Mouse (Mus musculus) spleen, adult 10 weeks (tissue): ENCODE measurements around the gene Olfr907. TPM values are rescaled to one million over a fixed set of nuclear protein-coding genes. Genes with fewer than 3 reads are reported as not detected.

ENCODE experiments used
- polyA plus RNA-seq: library from polyadenylated mRNA; stranded (reverse); fragments of 350-450 nt; fragmentation: Illumina TruSeq; extraction: RNeasy Lipid Tissue Mini Kit (QIAGEN cat#74804); gene quantifications from one replicate; pipeline ENCODE4 v1.2.3, GENCODE M21; 2015; ENCODE audit warnings: low replicate concordance; ENCODE audit not compliant: insufficient read depth

Olfr907 gene
- polyA plus RNA-seq: not detected

GRCm38 (mm10) chr9:38495501-38495900 is at the start of gene Olfr907:
Olfr907 (plus strand) TSS chr9:38495801.

GRCm38 (mm10) chr9:38447352-38447751 is 48.2 kb upstream of the Olfr907 start, which contains the start of gene Olfr902:
Olfr902 (plus strand) TSS chr9:38447652.

GRCm38 (mm10) chr9:38462844-38463243 is 32.8 kb upstream of the Olfr907 start, which contains the start of gene Olfr904:
Olfr904 (plus strand) TSS chr9:38463144.

GRCm38 (mm10) chr9:38470807-38471206 is 24.8 kb upstream of the Olfr907 start, which contains the start of gene Olfr905:
Olfr905 (plus strand) TSS chr9:38471107.

DNA sequence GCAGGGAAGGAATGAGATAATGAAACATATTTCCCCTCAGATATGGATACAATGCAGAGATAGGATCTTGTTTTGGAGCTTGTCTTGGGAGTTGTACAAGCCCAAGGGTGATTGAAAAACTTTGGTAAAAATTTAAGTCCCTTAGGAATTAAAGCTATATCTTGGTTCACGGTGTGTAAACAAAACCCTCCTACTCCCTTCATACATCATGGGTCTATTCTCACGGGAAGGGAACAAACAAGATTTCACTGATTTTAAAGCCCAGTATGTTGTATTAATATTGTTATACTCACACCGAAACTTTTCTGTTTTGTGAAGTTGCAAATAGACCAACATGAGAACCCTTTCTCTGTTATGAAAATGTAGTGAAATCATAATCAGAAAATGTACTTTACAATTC is 8.8 kb upstream of the Olfr907 start, which contains the start of gene Olfr906:
Olfr906 (plus strand) TSS at position 301 of the 400 bp plus-strand sequence.

DNA sequence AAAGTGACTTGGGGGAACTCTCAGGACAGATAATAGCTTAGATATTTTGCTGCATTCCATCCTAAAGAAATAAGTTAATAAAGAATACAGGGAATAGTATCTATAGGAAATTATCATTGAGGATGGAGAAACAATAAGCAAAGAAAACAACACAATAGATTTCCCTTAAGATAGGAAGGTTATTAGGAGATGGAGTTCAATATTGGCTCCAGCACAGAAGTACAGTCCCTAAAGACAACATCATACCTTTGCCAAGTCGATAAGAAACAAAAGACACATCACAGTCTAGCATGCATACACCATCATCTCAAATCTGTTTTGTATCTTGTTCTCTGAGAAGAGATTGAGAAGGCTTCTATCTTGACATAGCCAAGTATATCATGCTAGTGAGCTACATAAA is 25.7 kb downstream of the Olfr907 start, which contains the start of gene Olfr911-ps1:
Olfr911-ps1 (plus strand) TSS at position 301 of the 400 bp plus-strand sequence.

DNA sequence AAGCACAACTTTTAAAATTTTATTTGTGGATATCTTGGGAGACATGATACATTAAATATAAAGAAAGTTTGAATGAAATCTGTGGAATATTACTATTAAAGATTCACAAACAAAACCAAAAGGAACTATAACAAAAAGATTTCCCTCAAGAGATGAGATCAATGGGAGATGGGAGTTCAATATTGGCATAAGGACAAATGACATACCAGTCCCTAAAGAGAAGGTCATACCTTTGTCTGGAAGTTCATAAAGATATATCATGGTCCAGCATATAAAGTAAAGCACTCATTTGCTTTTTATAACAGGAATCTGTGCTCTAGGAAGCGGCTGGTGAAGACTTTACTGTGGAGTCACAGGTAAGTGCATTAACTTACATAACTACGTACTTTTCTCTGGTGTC is 41.9 kb downstream of the Olfr907 start, which contains the start of gene Olfr910:
Olfr910 (plus strand) TSS at position 301 of the 400 bp plus-strand sequence.

Other genes with a start within 250 kb of the Olfr907 start
- not detected for gene Olfr143, start 243.0 kb upstream of the Olfr907 start, polyA plus RNA-seq
- not detected for gene Olfr895, start 227.9 kb upstream of the Olfr907 start, polyA plus RNA-seq
- not detected for gene Olfr896-ps1, start 204.7 kb upstream of the Olfr907 start, polyA plus RNA-seq
- gene Olfr25, start 166.7 kb upstream of the Olfr907 start, polyA plus RNA-seq: not detected
- not detected for gene Olfr898, start 147.4 kb upstream of the Olfr907 start, polyA plus RNA-seq
- gene Olfr250, start 128.9 kb upstream of the Olfr907 start, polyA plus RNA-seq: not detected
- not detected for gene Olfr251, start 118.7 kb upstream of the Olfr907 start, polyA plus RNA-seq
- gene Olfr147, start 94.1 kb upstream of the Olfr907 start, polyA plus RNA-seq: not detected
- gene Olfr901, start 66.3 kb upstream of the Olfr907 start, polyA plus RNA-seq: not detected
- gene Olfr902, start 48.1 kb upstream of the Olfr907 start, polyA plus RNA-seq: not detected
- gene Olfr904, start 32.7 kb upstream of the Olfr907 start, polyA plus RNA-seq: not detected
- not detected for gene Olfr905, start 24.7 kb upstream of the Olfr907 start, polyA plus RNA-seq
- not detected for gene Olfr906, start 8.7 kb upstream of the Olfr907 start, polyA plus RNA-seq
- not detected for gene Olfr911-ps1, start 25.8 kb downstream of the Olfr907 start, polyA plus RNA-seq
- not detected for gene Olfr910, start 42.0 kb downstream of the Olfr907 start, polyA plus RNA-seq
- gene Olfr912, start 84.4 kb downstream of the Olfr907 start, polyA plus RNA-seq: not detected
- gene Olfr913, start 97.0 kb downstream of the Olfr907 start, polyA plus RNA-seq: not detected
- not detected for gene Olfr914, start 109.3 kb downstream of the Olfr907 start, polyA plus RNA-seq
- gene Olfr916, start 164.1 kb downstream of the Olfr907 start, polyA plus RNA-seq: not detected
- not detected for gene Olfr917, start 170.0 kb downstream of the Olfr907 start, polyA plus RNA-seq
- not detected for gene Olfr918, start 178.8 kb downstream of the Olfr907 start, polyA plus RNA-seq
- not detected for gene Olfr919, start 207.9 kb downstream of the Olfr907 start, polyA plus RNA-seq
- gene Vwa5a, start 222.5 kb downstream of the Olfr907 start, polyA plus RNA-seq: 43.1 TPM